7 mouse cellular contexts compared by ENCODE assay signal in genomic region chr3:123508675-123509376, GRCm38 (mm10).
A peak's percentile ranks its signal among the peaks of the same experiment; 100 is the strongest.
DNase-seq lines count a peak whose midpoint lies in the region; ATAC-seq lines count a peak whose summit lies in the region.

No protein-coding gene starts in this region.

- peaks cover 12% of the 10 kb centered on the region; the same call in 1 of the 2 replicates for H3K36me3 ChIP-seq in embryonic facial prominence, embryonic 13.5 days
- H3K36me3 ChIP-seq in limb, embryonic 12.5 days: peaks cover 12% of the 10 kb centered on the region
- peaks cover 6% of the 10 kb centered on the region for H3K36me3 ChIP-seq in neural tube, embryonic 15.5 days

- H3K27ac ChIP-seq in embryonic facial prominence, embryonic 13.5 days: peak overlapping the region; percentile 100
- H3K27ac ChIP-seq in limb, embryonic 12.5 days: peak overlapping the region; percentile 100
- peak overlapping the region; percentile 98 for H3K27ac ChIP-seq in neural tube, embryonic 15.5 days (replicated peaks)

- no peaks in the 10 kb centered on the region for H3K9me3 ChIP-seq in embryonic facial prominence, embryonic 13.5 days
- H3K9me3 ChIP-seq in limb, embryonic 12.5 days: peaks cover 5% of the 10 kb centered on the region; the same call in 1 of the 2 replicates
- H3K9me3 ChIP-seq in neural tube, embryonic 15.5 days (replicated peaks): no peaks in the 10 kb centered on the region

- ATAC-seq in embryonic facial prominence, embryonic 13.5 days (ENCODE audit: insufficient number of reproducible peaks, insufficient read depth, low FRiP score, low TSS enrichment, low read depth): peak; percentile 67
- ATAC-seq in limb, embryonic 12.5 days (ENCODE audit: insufficient number of reproducible peaks, insufficient read depth, low FRiP score, low TSS enrichment, low read depth): peak; percentile 67
- ATAC-seq in neural tube, embryonic 15.5 days (ENCODE audit: low FRiP score): peak; percentile 79

- under 1% methylated on average over 36 of the region's 36 CpGs for WGBS in embryonic facial prominence, embryonic 13.5 days
- under 1% methylated on average over 36 of the region's 36 CpGs for WGBS in limb, embryonic 12.5 days
- WGBS in neural tube, embryonic 15.5 days: under 1% methylated on average over 36 of the region's 36 CpGs

- peak overlapping the region; percentile 66 for H3K4me2 ChIP-seq in embryonic facial prominence, embryonic 13.5 days
- peak overlapping the region; percentile 63 for H3K4me2 ChIP-seq in limb, embryonic 12.5 days
- peak overlapping the region; percentile 74 for H3K4me2 ChIP-seq in neural tube, embryonic 15.5 days

- peak; percentile 36 to 38 for DNase-seq in left cerebral cortex, postnatal 14 days (ENCODE audit: low spot score in 2 of 2)
- DNase-seq in left cerebral cortex, adult 9 months (ENCODE audit: low spot score in 2 of 2): no peak
- DNase-seq in adipocyte (ENCODE audit: low spot score): peak; percentile 59
- DNase-seq in layer of hippocampus, adult 11-12 months (ENCODE audit: low spot score): no peak

- intact Hi-C loops in left cerebral cortex, postnatal 14 days (cut with DNase I): loop anchor here (5.0 kb wide), 1 partner anchor 122 kb away; the partner anchor contains the start of gene Mettl14

- peaks cover 16% of the 10 kb centered on the region; the same call in 1 of the 2 replicates for H3K4me1 ChIP-seq in embryonic facial prominence, embryonic 13.5 days
- peaks cover 18% of the 10 kb centered on the region for H3K4me1 ChIP-seq in limb, embryonic 12.5 days (replicated peaks)
- H3K4me1 ChIP-seq in neural tube, embryonic 15.5 days: peaks cover 33% of the 10 kb centered on the region

- H3K9ac ChIP-seq in embryonic facial prominence, embryonic 13.5 days: peak overlapping the region; percentile 94
- peak overlapping the region; percentile 81 for H3K9ac ChIP-seq in limb, embryonic 12.5 days (replicated peaks)
- H3K9ac ChIP-seq in neural tube, embryonic 15.5 days (replicated peaks): peak overlapping the region; percentile 89

- H3K27me3 ChIP-seq in embryonic facial prominence, embryonic 13.5 days: no peaks in the 10 kb centered on the region
- no peaks in the 10 kb centered on the region for H3K27me3 ChIP-seq in limb, embryonic 12.5 days
- H3K27me3 ChIP-seq in neural tube, embryonic 15.5 days (replicated peaks): no peaks in the 10 kb centered on the region

- H3K4me3 ChIP-seq in embryonic facial prominence, embryonic 13.5 days: peak overlapping the region; percentile 75
- H3K4me3 ChIP-seq in limb, embryonic 12.5 days (replicated peaks): peak overlapping the region; percentile 76
- peak overlapping the region; percentile 58 for H3K4me3 ChIP-seq in neural tube, embryonic 15.5 days (replicated peaks)

Comparison
In these comparisons a context has a peak if more than half of its experiments do, and no peak if none do; other contexts are left out.
1. DNase-seq: peak in left cerebral cortex, postnatal 14 days (2 of 2) and adipocyte (single experiment); none in left cerebral cortex, adult 9 months (0 of 2) and layer of hippocampus, adult 11-12 months (single experiment).
2. Peak in every context shown above with its lines, with median percentiles within 50 percentile points of each other: ATAC-seq, H3K27ac ChIP-seq, H3K4me2 ChIP-seq, H3K4me3 ChIP-seq and H3K9ac ChIP-seq.